Mouse (Mus musculus) thymus, postnatal 4 days (tissue): ENCODE measurements around the gene Gcdh.

Source experiments
- DNase-seq: peaks from one replicate; pipeline ENCODE4 v3.0.0; 2021

Gene Gcdh

GRCm38 (mm10) chr8:84871376-84872308 lies 22.1 kb downstream of the Gcdh start, which contains the start of gene Syce2:
TSS of gene Syce2 (plus strand) at chr8:84872111.
- peak; percentile 95 for DNase-seq

DNA sequence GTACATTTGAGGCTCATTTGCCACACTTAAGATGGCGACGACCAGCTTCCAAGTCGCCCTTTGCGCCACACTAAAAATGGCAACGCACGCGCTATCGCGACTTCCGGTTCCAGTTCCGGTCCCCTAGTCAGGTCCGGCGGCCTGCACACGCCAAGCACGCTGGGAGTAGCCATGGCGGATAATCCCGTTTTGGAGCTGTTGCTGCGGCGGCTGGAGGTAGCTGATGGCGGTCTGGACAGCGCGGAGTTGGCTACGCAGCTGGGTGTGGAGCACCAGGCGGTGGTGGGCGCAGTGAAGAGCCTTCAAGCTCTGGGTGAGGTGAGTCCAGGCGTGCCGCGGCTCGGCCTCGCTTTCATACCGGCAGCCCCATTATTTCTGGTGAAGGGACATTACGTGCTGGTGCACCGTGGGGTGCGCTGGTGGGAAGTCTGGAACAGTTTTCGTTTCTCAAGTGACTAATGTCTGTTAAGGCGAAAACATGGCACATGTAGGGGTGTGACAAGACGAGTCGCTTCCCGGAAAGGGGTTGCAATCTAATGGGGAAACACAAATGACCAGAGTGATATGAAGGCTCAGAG lies 36.8 kb downstream of the Gcdh start, which contains the start of gene Farsa:
Gene Farsa, plus strand, starts transcription at position 126 of the 578 bp plus-strand sequence.
- peak; percentile 91 for DNase-seq

DNA sequence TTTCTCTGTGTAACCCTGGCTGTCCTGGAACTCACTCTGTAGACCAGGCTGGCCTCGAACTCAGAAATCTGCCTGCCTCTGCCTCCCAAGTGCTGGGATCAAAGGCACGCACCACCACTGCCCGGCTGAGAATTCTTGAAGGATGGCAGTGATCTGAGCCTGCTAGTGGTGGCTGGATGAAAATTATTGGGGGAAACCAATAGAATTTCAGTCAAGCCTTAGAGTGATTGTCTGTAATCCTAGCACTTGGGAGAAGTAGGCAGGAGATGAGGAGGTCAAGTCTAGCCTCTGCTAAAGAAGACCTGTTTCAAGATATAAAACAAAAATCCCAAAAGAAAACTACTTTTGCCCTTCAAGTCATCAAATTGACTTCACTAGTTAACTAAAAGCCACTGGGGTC lies 37.3 kb downstream of the Gcdh start:
- DNase-seq, result no peak

DNA sequence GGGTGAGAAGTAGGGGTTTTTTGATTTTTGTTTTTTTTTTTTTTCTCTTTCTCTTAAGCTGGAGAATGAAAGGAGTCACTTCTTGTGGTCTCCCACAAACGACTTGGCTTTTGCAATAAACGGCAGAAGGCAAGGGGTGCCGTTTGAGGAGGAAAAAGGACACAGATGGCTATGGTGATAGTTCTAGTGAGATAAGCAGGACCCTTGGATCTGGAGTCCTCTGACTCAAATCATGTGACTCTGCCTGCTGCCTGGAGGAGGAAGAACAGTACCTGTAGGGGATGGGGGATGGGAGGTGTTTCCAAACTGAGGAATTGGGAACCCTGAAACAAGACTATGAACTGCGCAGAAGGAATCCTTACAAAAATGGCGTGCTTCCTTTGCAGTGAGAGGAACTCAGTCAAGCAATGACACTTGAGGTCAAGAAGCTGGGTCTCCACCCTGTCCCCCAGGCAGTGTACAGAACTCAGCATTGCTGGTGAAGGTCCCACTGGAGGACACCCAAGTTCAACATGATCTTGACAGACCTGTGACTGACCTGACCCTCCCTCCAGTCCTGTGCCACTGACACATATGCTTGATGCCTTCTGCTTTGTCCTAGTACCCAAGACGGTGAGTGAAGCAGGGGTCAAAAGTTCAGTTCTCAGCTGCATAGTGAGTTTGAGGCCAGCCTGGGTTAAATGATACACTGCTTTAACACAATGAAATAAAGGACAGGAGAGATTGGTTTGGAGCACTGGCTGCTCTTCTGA lies 45.9 kb downstream of the Gcdh start:
- no peak for DNase-seq

- DNase-seq, result peak; percentile 99
Observed at GRCm38 (mm10) chr8:84846722-84847572, 46.8 kb downstream of the Gcdh start, which contains the start of gene Calr. TSS of gene Calr (minus strand) at chr8:84846934.

- no peak for DNase-seq
Observed at GRCm38 (mm10) chr8:84846094-84846721, 47.5 kb downstream of the Gcdh start.

- DNase-seq, result peak; percentile 45
Observed at GRCm38 (mm10) chr8:84845355-84846093, 48.2 kb downstream of the Gcdh start.

GRCm38 (mm10) chr8:84844397-84845070 lies 49.2 kb downstream of the Gcdh start:
- DNase-seq, result no peak

- DNase-seq, result no peak
Observed at GRCm38 (mm10) chr8:84841514-84841913, 52.2 kb downstream of the Gcdh start.

DNA sequence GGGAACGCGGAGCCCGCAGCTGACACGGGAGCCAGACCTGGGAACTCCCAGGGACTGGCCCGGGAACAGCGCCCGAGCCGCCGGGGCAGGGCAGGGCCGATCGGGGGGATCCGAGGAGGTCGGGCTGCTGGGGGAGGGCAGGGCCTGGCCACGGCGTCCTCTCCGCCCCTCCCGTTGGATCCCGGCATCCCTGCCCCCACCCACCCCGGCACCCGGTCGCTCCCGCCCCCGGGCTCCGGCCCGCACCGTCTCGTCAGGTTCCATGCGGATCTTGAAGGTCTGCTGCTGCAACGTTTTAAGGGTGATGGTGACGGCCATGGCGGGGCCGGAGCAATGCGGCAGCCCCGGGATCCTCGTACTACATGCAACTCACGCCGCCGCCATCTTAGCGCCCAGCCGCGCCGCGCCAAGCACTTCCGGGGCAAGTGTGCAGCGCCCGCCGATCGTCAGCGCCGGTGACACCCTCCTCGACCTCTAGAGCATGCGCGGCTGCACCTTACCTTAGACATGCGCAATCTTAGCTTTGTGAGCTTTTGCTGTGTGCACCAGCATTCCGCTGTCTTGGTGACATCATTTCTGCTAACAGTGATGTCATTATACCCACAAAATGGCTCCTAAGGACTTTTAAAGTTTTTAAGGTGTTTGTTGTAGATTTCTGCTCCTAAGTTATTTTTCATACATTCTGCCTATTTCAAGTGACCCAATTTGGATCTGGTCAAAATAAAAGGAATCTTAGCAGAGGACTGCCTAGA lies 53.3 kb downstream of the Gcdh start, which contains the start of gene Rad23a:
Gene Rad23a, minus strand, starts transcription at position 418 of the 752 bp plus-strand sequence.
- peak; percentile 92 for DNase-seq

GRCm38 (mm10) chr8:84839875-84840247 lies 53.9 kb downstream of the Gcdh start:
- DNase-seq, result no peak

DNA sequence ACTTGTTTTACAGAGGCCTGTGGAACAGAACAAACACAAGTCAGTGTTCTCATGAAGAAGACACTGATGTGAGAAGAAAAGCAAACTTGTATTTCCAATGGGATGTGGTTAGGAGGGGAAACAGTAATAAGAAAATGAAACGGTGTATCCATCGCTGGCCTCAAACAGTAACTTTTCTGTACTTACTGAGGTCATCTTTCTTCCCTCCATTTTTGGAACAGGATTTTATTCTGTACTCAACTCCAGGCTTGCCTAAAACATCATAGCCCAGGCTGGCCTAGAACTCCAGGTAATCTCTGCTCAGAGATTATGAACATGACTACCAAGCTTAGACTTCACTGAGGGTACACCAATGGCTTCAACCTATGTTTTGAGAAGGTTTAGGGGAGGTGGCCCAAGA lies 54.3 kb downstream of the Gcdh start:
- DNase-seq, result no peak

DNA sequence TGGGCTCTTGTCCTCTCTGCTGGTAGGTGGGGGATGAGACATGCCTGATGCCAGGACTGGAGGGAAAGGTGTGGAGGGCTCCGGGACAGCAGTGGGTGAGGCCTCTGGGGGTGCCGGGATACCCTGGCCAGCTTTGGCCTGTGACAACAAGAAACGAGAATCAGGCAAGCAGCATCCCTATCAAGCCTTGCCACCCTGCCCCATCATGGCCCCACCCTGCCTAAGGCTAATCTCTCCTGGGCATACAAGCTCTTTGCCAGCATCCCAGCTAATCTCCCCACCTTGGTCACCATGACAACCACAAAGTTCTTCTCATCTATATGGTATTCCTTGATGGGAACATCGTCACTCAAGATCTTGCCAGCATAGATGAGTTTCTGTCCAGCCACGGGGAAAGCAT lies 55.2 kb downstream of the Gcdh start:
- no peak for DNase-seq

GRCm38 (mm10) chr8:84837912-84838470 lies 55.7 kb downstream of the Gcdh start:
- no peak for DNase-seq

- no peak for DNase-seq
Observed at GRCm38 (mm10) chr8:84837149-84837911, 56.4 kb downstream of the Gcdh start.
